Mouse (Mus musculus) myocyte (in vitro differentiated cells): ENCODE data around the gene Kcnk13.

Experiments used
- CEBPB ChIP-seq: IDR thresholded peaks from 2 replicates; pipeline ENCODE4 v1.6.1; 2011; ENCODE audit warnings: mild to moderate bottlenecking, moderate library complexity; ENCODE audit not compliant: poor library complexity, insufficient read depth, severe bottlenecking
- E2F4 ChIP-seq: IDR thresholded peaks from one replicate; pipeline ENCODE4 v1.6.1; 2011; ENCODE audit warnings: mild to moderate bottlenecking, control low read depth, moderate library complexity; ENCODE audit not compliant: insufficient read depth
- MAX ChIP-seq: IDR thresholded peaks from one replicate; pipeline ENCODE4 v1.6.1; 2011; ENCODE audit warnings: low read depth, mild to moderate bottlenecking, control low read depth
- MYOD1 ChIP-seq, 3 experiments: IDR thresholded peaks; one replicate each; pipeline ENCODE4 v1.6.1; 2011; ENCODE audit warnings: control low read depth in 2 of 3, low read depth in 2 of 3, mild to moderate bottlenecking in 2 of 3, moderate library complexity in 1 of 3; ENCODE audit not compliant: insufficient read length in 2 of 3, control insufficient read depth in 1 of 3
- MYOG ChIP-seq, 3 experiments: IDR thresholded peaks; one replicate each; pipeline ENCODE4 v1.6.1; 2011; ENCODE audit warnings: control low read depth in 2 of 3, low read depth in 2 of 3, mild to moderate bottlenecking in 2 of 3; ENCODE audit not compliant: insufficient read length in 2 of 3, control insufficient read depth in 1 of 3, insufficient read depth in 1 of 3
- POLR2A ChIP-seq: IDR thresholded peaks from one replicate; pipeline ENCODE4 v1.6.1; 2011; ENCODE audit warnings: low read depth, mild to moderate bottlenecking, control low read depth, moderate library complexity; ENCODE audit not compliant: insufficient read length
- POLR2AphosphoS2 ChIP-seq: IDR thresholded peaks from one replicate; pipeline ENCODE4 v1.6.1; 2011; ENCODE audit warnings: low read depth, control low read depth; ENCODE audit not compliant: insufficient read length
- REST ChIP-seq: IDR thresholded peaks from one replicate; pipeline ENCODE4 v1.6.1; 2011; ENCODE audit warnings: mild to moderate bottlenecking, control low read depth, moderate library complexity; ENCODE audit not compliant: insufficient read depth, insufficient read length
- SRF ChIP-seq: IDR thresholded peaks from one replicate; pipeline ENCODE4 v1.6.1; 2011; ENCODE audit warnings: low read depth; ENCODE audit not compliant: control insufficient read depth, insufficient read length
- TCF12 ChIP-seq: IDR thresholded peaks from one replicate; pipeline ENCODE4 v1.6.1; 2011; ENCODE audit warnings: mild to moderate bottlenecking, control low read depth; ENCODE audit not compliant: poor library complexity, insufficient read depth, severe bottlenecking
- TCF3 ChIP-seq: IDR thresholded peaks from one replicate; pipeline ENCODE4 v1.6.1; 2011; ENCODE audit warnings: low read depth, control low read depth; ENCODE audit not compliant: insufficient read length
- USF1 ChIP-seq: IDR thresholded peaks from one replicate; pipeline ENCODE4 v1.6.1; 2011; ENCODE audit warnings: low read depth, mild to moderate bottlenecking, control low read depth, moderate library complexity

DNA sequence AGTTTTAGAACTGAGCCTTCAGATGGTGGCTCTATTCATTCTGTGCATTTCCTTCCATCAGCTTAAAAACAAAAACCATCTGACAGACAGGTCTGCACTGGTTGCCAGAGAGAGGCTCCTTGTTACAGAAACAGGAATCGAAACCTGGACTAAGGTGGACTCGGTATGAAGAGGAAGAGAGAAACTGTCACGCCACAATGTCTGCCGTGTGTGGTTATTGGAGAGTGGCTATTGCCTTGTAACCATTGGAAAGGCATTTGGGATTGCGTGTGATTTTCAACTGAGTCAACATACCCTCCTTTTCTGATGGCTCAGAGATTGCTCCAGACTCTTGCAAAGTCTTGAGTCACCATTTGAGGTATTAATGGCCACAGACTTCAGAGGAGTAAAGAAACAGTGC is 22.5 kb downstream of the Kcnk13 start:
- TF ChIP-seq SRF (no peak), MAX (no peak), POLR2A (no peak), POLR2AphosphoS2 (no peak), TCF12 (no peak), CEBPB (no peak), USF1 (no peak), E2F4 (no peak), REST (no peak), MYOG (IDR thresholded peaks at IDR 0.05; ENCODE audit: control insufficient read depth in 1 of 3, insufficient read depth in 1 of 3, insufficient read length in 2 of 3, low read depth in 2 of 3) (no peak), TCF3 (no peak), MYOD1 (IDR thresholded peaks at IDR 0.05; ENCODE audit: control insufficient read depth in 1 of 3, insufficient read length in 2 of 3, low read depth in 2 of 3) (no peak)
